Mouse (Mus musculus) hindbrain, embryonic 10.5 days (tissue): ENCODE results near the gene Pitpnm1. TPM values are rescaled to one million over a fixed set of nuclear protein-coding genes. Genes with fewer than 3 reads are reported as not detected.

Experiments used
- DNase-seq: peaks from one replicate; pipeline ENCODE4 v3.0.0-alpha.2; 2017; ENCODE audit warnings: low spot score
- H3K27ac ChIP-seq: fragments of 300-500 bp; sonication (generic); 2 replicates; pipeline ENCODE4 v1.5.1; 2016; ENCODE audit warnings: mild to moderate bottlenecking, moderate library complexity
- H3K27me3 ChIP-seq: fragments of 300-500 bp; sonication (generic); 2 replicates; pipeline ENCODE4 v1.6.1; 2016; ENCODE audit warnings: mild to moderate bottlenecking; ENCODE audit not compliant: poor library complexity, insufficient read depth, severe bottlenecking
- H3K36me3 ChIP-seq: fragments of 300-500 bp; sonication (generic); 2 replicates; pipeline ENCODE4 v1.6.1; 2016; ENCODE audit warnings: mild to moderate bottlenecking, moderate library complexity
- H3K4me1 ChIP-seq: fragments of 300-500 bp; sonication (generic); replicated peaks from 2 replicates; pipeline ENCODE4 v1.6.1; 2016; ENCODE audit warnings: mild to moderate bottlenecking
- H3K4me3 ChIP-seq: fragments of 300-500 bp; sonication (generic); 2 replicates; pipeline ENCODE4 v1.5.1; 2016; ENCODE audit warnings: mild to moderate bottlenecking, moderate library complexity
- H3K9me3 ChIP-seq: fragments of 300-500 bp; sonication (generic); 2 replicates; pipeline ENCODE4 v1.6.1; 2016; ENCODE audit warnings: mild to moderate bottlenecking, moderate library complexity
- WGBS: fragments of 180-500 bp; shearing (Covaris S2); methylation state at CpG from one replicate; pipeline ENCODE4 v1.1.7; 2016; 5-methylcytosine and 5-hydroxymethylcytosine counted together
- polyA plus RNA-seq: library from polyadenylated mRNA; unstranded; fragments of >200 nt; fragmentation: Nextera tagmentation; extraction: Ambion mirVana; gene quantifications from 2 replicates; pipeline ENCODE4 v1.2.1, GENCODE M21; 2016

Gene Pitpnm1
- polyA plus RNA-seq, 1 experiment from 2014 or later: 19.9 TPM

DNA sequence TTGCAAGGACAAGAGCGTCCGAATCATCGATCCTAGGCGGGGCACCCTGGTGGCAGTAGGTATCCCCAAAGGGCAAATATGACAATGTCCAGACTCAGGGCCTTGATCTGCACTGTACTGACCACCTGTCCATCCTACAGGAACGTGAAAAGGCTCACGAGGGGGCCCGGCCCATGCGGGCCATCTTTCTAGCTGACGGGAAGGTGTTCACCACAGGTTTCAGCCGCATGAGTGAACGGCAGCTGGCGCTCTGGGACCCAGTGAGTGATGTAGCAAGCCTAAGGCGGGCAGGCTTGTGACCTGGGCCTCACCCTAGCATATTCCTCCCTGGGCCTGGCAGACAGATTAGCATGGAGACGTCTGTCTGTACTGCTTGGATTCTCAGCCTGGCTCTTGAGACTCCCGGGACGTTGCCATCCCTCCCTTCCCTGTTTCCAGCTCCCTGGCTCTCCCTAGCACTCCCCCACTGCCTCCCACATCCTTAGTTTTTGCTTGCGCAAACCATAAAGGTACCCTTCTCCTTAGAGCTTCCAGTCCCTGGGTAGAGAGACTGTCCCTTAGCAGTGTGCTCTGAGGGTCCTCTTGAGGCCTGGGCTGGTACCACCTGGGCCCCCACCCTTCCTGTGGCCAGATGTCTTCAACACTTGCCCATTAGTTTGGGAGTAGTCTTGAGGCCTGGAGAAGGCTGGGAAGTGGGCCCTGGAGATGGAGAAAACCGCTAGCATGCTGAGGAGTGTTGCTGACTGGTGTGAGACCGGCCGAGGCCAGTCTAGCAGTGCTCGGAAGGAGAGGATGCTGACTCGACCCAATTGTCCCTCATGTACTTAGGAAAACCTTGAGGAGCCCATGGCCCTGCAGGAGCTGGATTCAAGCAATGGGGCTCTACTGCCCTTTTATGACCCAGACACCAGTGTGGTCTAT lies 51.0 kb downstream of the Pitpnm1 start:
- DNase-seq: no peak
- Histone ChIP-seq H3K27me3 (no peaks in the 10 kb centered on the region), H3K4me3 (peak overlapping the region; percentile 2; the same call in 1 of the 2 replicates), H3K27ac (no peak overlapping the region), H3K4me1 (peaks cover 42% of the 10 kb centered on the region), H3K9me3 (no peaks in the 10 kb centered on the region), H3K36me3 (peaks cover 52% of the 10 kb centered on the region)
- 90% methylated on average over 22 of the region's 22 CpGs for WGBS

DNA sequence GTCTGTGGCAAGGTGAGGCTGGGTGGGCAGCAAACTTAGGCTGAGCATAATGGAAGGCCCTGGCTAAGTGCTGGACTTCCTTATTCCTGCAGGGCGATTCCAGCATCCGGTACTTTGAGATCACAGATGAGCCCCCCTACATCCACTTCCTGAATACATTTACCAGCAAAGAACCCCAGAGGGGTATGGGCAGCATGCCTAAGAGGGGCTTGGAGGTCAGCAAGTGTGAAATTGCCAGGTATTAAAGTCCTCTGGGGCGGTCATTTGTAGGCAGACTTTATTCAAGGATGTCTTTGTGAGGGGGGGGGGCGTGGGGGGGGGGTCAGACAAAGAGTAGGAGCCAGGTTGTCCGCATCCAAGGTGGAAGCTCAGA lies 51.7 kb downstream of the Pitpnm1 start:
- Histone ChIP-seq H3K4me3 (no peak overlapping the region), H3K27ac (no peak overlapping the region), H3K9me3 (no peaks in the 10 kb centered on the region), H3K36me3 (peaks cover 58% of the 10 kb centered on the region), H3K4me1 (peaks cover 49% of the 10 kb centered on the region), H3K27me3 (no peaks in the 10 kb centered on the region)
- no peak for DNase-seq
- WGBS: 85% methylated on average over 5 of the region's 5 CpGs

- Histone ChIP-seq H3K36me3 (peaks cover 63% of the 10 kb centered on the region), H3K27ac (no peak overlapping the region)
Measured at GRCm38 (mm10) chr19:4151898-4152297, 52.1 kb downstream of the Pitpnm1 start.

DNA sequence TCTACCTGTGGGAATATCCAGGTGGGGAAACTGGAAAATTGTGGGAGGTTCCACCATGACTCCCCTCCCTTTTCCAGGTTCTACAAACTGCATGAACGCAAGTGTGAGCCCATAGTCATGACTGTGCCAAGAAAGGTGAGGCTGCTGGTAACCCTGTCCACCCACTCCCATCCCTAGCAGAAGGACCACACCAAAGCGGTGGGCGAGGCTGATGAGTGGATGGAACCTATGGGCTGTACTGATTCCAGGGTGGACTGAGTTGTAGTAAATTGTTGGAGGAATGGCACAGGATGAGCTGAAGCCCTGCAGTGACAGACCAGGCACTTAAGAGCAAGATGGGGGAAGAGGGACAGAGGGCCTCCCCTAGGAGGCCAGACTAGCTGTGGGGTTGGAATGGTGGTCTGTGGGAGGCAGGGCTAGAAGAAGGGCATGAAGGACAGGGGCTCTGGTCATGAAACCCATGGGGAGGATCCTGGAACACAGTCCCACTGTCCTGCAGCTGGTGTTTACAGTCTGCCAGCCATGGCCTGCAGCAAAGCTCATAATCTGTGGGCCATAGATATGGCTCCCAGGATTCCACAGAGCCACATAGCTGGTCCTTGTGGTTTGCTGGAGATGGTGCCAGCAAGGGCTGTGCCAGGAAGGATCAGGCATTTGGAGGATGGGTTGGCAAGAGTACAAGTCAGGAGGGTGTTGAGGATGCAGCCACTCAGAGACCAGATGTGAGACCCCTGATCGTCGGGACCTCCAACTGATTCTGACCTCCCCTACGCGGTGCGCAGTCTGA lies 52.8 kb downstream of the Pitpnm1 start:
- Histone ChIP-seq H3K9me3 (no peaks in the 10 kb centered on the region), H3K4me1 (peaks cover 44% of the 10 kb centered on the region), H3K36me3 (peaks cover 70% of the 10 kb centered on the region), H3K27ac (no peak overlapping the region), H3K27me3 (no peaks in the 10 kb centered on the region), H3K4me3 (no peak overlapping the region)
- no peak for DNase-seq
- WGBS: 90% methylated on average over 8 of the region's 8 CpGs

More at GRCm38 (mm10) chr19:4151898-4152297, 52.1 kb downstream of the Pitpnm1 start:
- no peak overlapping the region for H3K4me3 ChIP-seq
- H3K4me1 ChIP-seq: peaks cover 49% of the 10 kb centered on the region
- H3K27me3 ChIP-seq: no peaks in the 10 kb centered on the region
- DNase-seq: no peak
- no peaks in the 10 kb centered on the region for H3K9me3 ChIP-seq
- 88% methylated on average over 5 of the region's 5 CpGs for WGBS

- DNase-seq: no peak
- WGBS: 80% methylated on average over 11 of the region's 11 CpGs
- Histone ChIP-seq H3K27me3 (no peaks in the 10 kb centered on the region), H3K4me3 (no peak within 1 kb of the TSS), H3K36me3 (peaks cover 76% of the 10 kb centered on the region), H3K27ac (0 out of 2 replicates have a peak within 1 kb of the TSS, but pooled peaks have one; percentile 0), H3K9me3 (no peaks in the 10 kb centered on the region), H3K4me1 (peaks cover 38% of the 10 kb centered on the region)
Measured at GRCm38 (mm10) chr19:4153232-4153654, 53.4 kb downstream of the Pitpnm1 start, which contains the start of gene Ptprcap. TSS of gene Ptprcap (plus strand) at chr19:4153604.

DNA sequence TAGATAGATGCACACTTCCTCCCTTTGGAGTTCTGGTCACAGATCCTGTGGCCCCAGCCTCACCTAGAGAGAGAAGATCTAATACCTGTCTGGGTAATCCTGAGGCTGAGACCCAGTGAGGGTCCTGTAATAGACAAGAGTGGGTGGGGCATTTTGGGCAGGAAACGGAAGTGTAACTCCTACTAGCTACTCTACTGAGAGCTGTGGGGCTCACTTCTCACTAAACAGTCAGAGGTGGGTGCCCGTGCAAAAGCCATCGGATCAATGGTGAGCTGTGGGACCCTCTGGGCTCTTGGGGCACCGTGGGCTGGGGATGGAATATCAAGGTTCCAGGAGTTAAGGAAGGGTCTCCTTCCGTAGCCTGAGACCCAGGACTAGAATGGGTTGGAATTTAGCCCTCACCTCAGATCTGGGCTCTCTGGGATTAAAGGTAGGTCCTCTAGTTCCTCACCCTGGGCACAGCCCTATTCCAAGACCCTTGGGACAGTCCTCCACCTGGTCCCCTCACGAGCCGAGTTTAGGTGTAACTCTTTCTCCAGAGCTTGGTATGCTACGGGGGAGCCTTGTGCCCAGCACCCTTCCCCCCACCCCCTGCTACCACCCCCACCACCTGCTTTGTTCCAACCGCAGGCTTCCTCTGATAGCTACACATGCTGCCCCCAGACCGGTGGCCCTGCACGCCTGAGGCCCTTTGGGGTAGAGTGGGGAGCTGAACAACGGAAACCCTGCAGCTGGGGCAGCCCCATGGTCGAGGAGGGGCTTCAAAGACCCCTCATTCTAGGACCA lies 54.8 kb downstream of the Pitpnm1 start:
- H3K4me3 ChIP-seq: no peak overlapping the region
- peaks cover 90% of the 10 kb centered on the region for H3K36me3 ChIP-seq
- no peak for DNase-seq
- no peaks in the 10 kb centered on the region for H3K27me3 ChIP-seq
- H3K9me3 ChIP-seq: no peaks in the 10 kb centered on the region
- H3K27ac ChIP-seq: no peak overlapping the region
- WGBS: 81% methylated on average over 13 of the region's 13 CpGs
- H3K4me1 ChIP-seq: peaks cover 25% of the 10 kb centered on the region

DNA sequence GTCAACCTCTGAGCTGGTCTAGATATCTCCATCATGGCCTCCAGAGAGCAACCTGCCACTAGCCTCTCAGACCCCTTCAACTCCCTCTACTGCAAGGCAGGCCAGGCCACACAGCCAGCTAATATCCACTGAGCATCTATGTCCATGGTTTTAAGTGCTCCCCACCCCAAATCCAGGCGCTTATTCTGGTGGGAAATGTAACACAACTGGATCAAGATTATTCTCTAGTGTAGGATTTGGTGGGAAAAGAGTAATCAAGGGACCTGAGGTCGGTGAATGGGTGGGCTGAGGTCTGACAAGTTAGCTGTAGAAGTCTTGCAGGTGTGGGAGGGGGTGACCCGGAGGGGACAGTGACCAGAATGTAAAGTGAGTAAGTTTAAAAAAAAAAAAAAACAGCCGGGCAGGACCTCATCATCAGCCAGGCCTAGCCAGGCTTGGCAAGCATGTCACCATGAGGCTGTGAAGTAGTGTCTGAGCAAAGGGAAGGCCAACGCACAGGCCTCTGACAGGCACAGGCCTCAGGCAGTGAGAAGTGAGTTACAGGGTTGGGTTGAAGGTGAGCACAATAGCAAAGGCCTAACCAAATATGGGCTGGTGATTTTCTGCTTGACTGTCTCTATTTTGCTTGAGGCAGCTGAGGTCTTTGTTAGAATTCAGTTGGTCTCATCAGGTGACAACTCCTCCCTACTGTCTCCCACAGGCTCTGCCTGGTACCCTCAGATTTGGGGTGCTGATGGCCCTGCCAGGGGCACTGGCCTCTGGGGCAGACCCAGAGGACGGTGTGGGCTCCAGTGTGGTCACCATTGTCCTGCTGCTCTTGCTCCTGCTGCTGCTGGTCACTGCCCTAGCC lies 55.6 kb downstream of the Pitpnm1 start:
- H3K4me3 ChIP-seq: no peak overlapping the region
- H3K9me3 ChIP-seq: no peaks in the 10 kb centered on the region
- peaks cover 17% of the 10 kb centered on the region for H3K4me1 ChIP-seq
- 76% methylated on average over 6 of the region's 6 CpGs for WGBS
- peak overlapping the region; percentile 76 for H3K27ac ChIP-seq
- peaks cover 88% of the 10 kb centered on the region for H3K36me3 ChIP-seq
- no peak for DNase-seq
- no peaks in the 10 kb centered on the region for H3K27me3 ChIP-seq

- Histone ChIP-seq H3K4me3 (no peak overlapping the region), H3K27me3 (no peaks in the 10 kb centered on the region), H3K9me3 (no peaks in the 10 kb centered on the region), H3K36me3 (peaks cover 88% of the 10 kb centered on the region), H3K4me1 (peaks cover 17% of the 10 kb centered on the region), H3K27ac (peak overlapping the region; percentile 76)
- DNase-seq: no peak
- 75% methylated on average over 20 of the region's 20 CpGs for WGBS
Measured at GRCm38 (mm10) chr19:4156073-4156579, 56.3 kb downstream of the Pitpnm1 start.

GRCm38 (mm10) chr19:4156771-4157170 lies 57.0 kb downstream of the Pitpnm1 start:
- Histone ChIP-seq H3K36me3 (peaks cover 88% of the 10 kb centered on the region), H3K27ac (no peak overlapping the region), H3K9me3 (no peaks in the 10 kb centered on the region), H3K27me3 (no peaks in the 10 kb centered on the region), H3K4me3 (no peak overlapping the region), H3K4me1 (peaks cover 17% of the 10 kb centered on the region)
- 92% methylated on average over 12 of the region's 12 CpGs for WGBS
- DNase-seq: no peak

DNA sequence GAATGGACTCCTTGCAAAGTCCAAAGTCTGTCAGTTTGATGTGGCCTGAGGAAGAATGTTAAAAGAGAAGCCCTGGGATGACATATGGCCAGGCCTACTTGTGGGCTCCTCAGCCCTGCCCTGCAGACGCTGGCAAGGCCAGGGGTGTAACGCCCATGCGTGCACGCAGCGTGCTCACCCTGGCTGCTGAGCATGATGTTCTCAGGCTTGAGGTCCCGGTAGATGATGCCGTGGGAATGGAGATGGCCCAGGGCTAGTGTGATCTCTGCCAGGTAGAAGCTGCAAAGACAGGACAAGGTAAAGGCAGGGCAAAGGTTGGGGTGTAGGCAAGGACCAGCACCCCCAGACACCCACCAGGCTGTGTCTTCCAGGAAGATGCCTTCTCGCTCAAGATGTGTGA lies 59.3 kb downstream of the Pitpnm1 start:
- no peak overlapping the region for H3K4me3 ChIP-seq
- H3K27ac ChIP-seq: no peak overlapping the region
- 97% methylated on average over 8 of the region's 8 CpGs for whole genome bisulfite sequencing
- peaks cover 27% of the 10 kb centered on the region for H3K4me1 ChIP-seq
- no peak for DNase-seq
- no peaks in the 10 kb centered on the region for H3K27me3 ChIP-seq
- peaks cover 67% of the 10 kb centered on the region for H3K36me3 ChIP-seq
- no peaks in the 10 kb centered on the region for H3K9me3 ChIP-seq

- peak; percentile 95 for DNase-seq
- peaks cover 39% of the 10 kb centered on the region for H3K36me3 ChIP-seq
- peaks cover 25% of the 10 kb centered on the region for H3K4me1 ChIP-seq
- 6% methylated on average over 42 of the region's 42 CpGs for WGBS
- H3K9me3 ChIP-seq: no peaks in the 10 kb centered on the region
- peak within 1 kb of the TSS; percentile 86 for H3K27ac ChIP-seq
- peak within 1 kb of the TSS; percentile 82 for H3K4me3 ChIP-seq
- no peaks in the 10 kb centered on the region for H3K27me3 ChIP-seq
Measured at GRCm38 (mm10) chr19:4162646-4163542, 63.1 kb downstream of the Pitpnm1 start, which contains the start of gene Rps6kb2. TSS of gene Rps6kb2 (minus strand) at chr19:4163354.
